Mouse (Mus musculus): ENCODE results near the gene Brcc3. TPM values are rescaled to one million over a fixed set of nuclear protein-coding genes. Genes with fewer than 3 reads are reported as not detected.

Brcc3 gene
- 27.7 and 29.1 TPM in 2 replicates for total RNA-seq (2021)
- long read RNA-seq, partial matches to known transcripts, result 1 of 1 reads
- long read RNA-seq, other reads (novel, unspliced or antisense), result 0 of 1 reads

GRCm38 (mm10) chrX:75415936-75416785 is at the start of gene Brcc3, which contains the start of the genes Cmc4 and Mtcp1:
Gene Brcc3, plus strand, starts transcription at chrX:75416628.
Gene Cmc4, minus strand, starts transcription at chrX:75416584.
Gene Mtcp1, minus strand, starts transcription at chrX:75416588.
- DNase-seq, result peak; percentile 83

- peak; percentile 9 for DNase-seq
Measured at GRCm38 (mm10) chrX:75370197-75370596, 46.2 kb upstream of the Brcc3 start.

- DNase-seq, result no peak
Measured at GRCm38 (mm10) chrX:75372666-75373425, 43.6 kb upstream of the Brcc3 start.

GRCm38 (mm10) chrX:75376815-75377214 is 39.6 kb upstream of the Brcc3 start:
- no peak for DNase-seq

GRCm38 (mm10) chrX:75381176-75381575 is 35.3 kb upstream of the Brcc3 start:
- no peak for DNase-seq

- DNase-seq, result no peak
Measured at GRCm38 (mm10) chrX:75381699-75382098, 34.7 kb upstream of the Brcc3 start.

GRCm38 (mm10) chrX:75382195-75382771 is 34.1 kb upstream of the Brcc3 start, which contains the start of the genes Fundc2 and F8:
Gene Fundc2, plus strand, starts transcription at chrX:75382399.
Gene F8, minus strand, starts transcription at chrX:75382615.
- DNase-seq, result peak; percentile 71

GRCm38 (mm10) chrX:75399471-75399870 is 17.0 kb upstream of the Brcc3 start:
- no peak for DNase-seq

- DNase-seq, result no peak
Measured at GRCm38 (mm10) chrX:75402668-75403067, 13.8 kb upstream of the Brcc3 start.

- DNase-seq, result no peak
Measured at GRCm38 (mm10) chrX:75403350-75403749, 13.1 kb upstream of the Brcc3 start.

- DNase-seq, result no peak
Measured at GRCm38 (mm10) chrX:75409711-75410110, 6.7 kb upstream of the Brcc3 start.

GRCm38 (mm10) chrX:75454597-75454996 is 38.2 kb downstream of the Brcc3 start:
- no peak for DNase-seq

- DNase-seq, result peak; percentile 63
Measured at GRCm38 (mm10) chrX:75475182-75475644, 58.8 kb downstream of the Brcc3 start.

- no peak for DNase-seq
Measured at GRCm38 (mm10) chrX:75489886-75490285, 73.5 kb downstream of the Brcc3 start.

Other genes with a start within 250 kb of the Brcc3 start
- gene Fundc2, start 34.2 kb upstream of the Brcc3 start, total RNA-seq (2021), result 66.9 and 76.7 TPM in 2 replicates
- gene F8, start 34.0 kb upstream of the Brcc3 start, total RNA-seq (2021), result 6.8 and 9.9 TPM in 2 replicates
- 10.0 and 12.2 TPM in 2 replicates for gene Cmc4, start within 50 bp of the Brcc3 start, total RNA-seq (2021)
- 11.4 and 12.1 TPM in 2 replicates for gene Mtcp1, start within 50 bp of the Brcc3 start, total RNA-seq (2021)
- gene Vbp1, start 97.7 kb downstream of the Brcc3 start, total RNA-seq (2021), result 37.4 and 43.1 TPM in 2 replicates
- 0.95 and 1.3 TPM in 2 replicates for gene Rab39b, start 161.6 kb downstream of the Brcc3 start, total RNA-seq (2021)